Mouse (Mus musculus) erythroblast, embryonic 14.5 days (primary cell): ENCODE measurements around the gene Stx8. TPM values are rescaled to one million over a fixed set of nuclear protein-coding genes. Genes with fewer than 3 reads are reported as not detected.

Experiments
- H3K27me3 ChIP-seq: 2 replicates; pipeline ENCODE4 v1.6.1; 2012; ENCODE audit warnings: inconsistent platforms; ENCODE audit not compliant: control insufficient read depth
- H3K36me3 ChIP-seq: 2 replicates; pipeline ENCODE4 v1.6.1; 2012; ENCODE audit warnings: mild to moderate bottlenecking, inconsistent platforms; ENCODE audit not compliant: control insufficient read depth
- H3K4me1 ChIP-seq: 2 replicates; pipeline ENCODE4 v1.6.1; 2012; ENCODE audit warnings: inconsistent platforms; ENCODE audit not compliant: control insufficient read depth
- H3K4me3 ChIP-seq: replicated peaks from 2 replicates; pipeline ENCODE3; 2012; ENCODE audit warnings: moderate library complexity, mild to moderate bottlenecking, inconsistent platforms
- H3K9me3 ChIP-seq: 2 replicates; pipeline ENCODE4 v1.6.1; 2012; ENCODE audit warnings: low read length, inconsistent platforms, mixed read lengths; ENCODE audit not compliant: control insufficient read depth
- GATA1 ChIP-seq: IDR thresholded peaks from 2 replicates; pipeline ENCODE4 v1.6.1; 2012; ENCODE audit warnings: low read length, inconsistent platforms, mixed read lengths
- TAL1 ChIP-seq: IDR thresholded peaks from 3 replicates; pipeline ENCODE4 v1.6.1; 2012; ENCODE audit warnings: low read length, inconsistent platforms, mixed read lengths
- polyA plus RNA-seq: library from polyadenylated mRNA; stranded (reverse); fragments of >175 nt; gene quantifications from 2 replicates; pipeline ENCODE4 v1.2.3, GENCODE M21; 2012

The Stx8 gene
- polyA plus RNA-seq, 1 experiment, result 0.17 TPM

GRCm38 (mm10) chr11:68253531-68253930 is 287.5 kb downstream of the Stx8 start:
- H3K9me3 ChIP-seq, result no peaks in the 10 kb centered on the region
- TF ChIP-seq GATA1 (no peak), TAL1 (no peak)

More at GRCm38 (mm10) chr11:68253531-68253930, 287.5 kb downstream of the Stx8 start:
- Histone ChIP-seq H3K4me1 (no peaks in the 10 kb centered on the region), H3K4me3 (no peak overlapping the region), H3K36me3 (no peaks in the 10 kb centered on the region), H3K27me3 (no peaks in the 10 kb centered on the region)

Other genes starting within 250 kb of the Stx8 start
- gene Glp2r, start 195.0 kb upstream of the Stx8 start, polyA plus RNA-seq, result not detected in 2 replicates
- gene Gsg1l2, start 191.6 kb upstream of the Stx8 start, polyA plus RNA-seq, result not detected in 2 replicates
- gene Dhrs7c, start 168.0 kb upstream of the Stx8 start, polyA plus RNA-seq, result not detected in 2 replicates
- gene Usp43, start 44.0 kb upstream of the Stx8 start, polyA plus RNA-seq, result not detected in 2 replicates
- not detected in 2 replicates for gene Cfap52, start 542 bp upstream of the Stx8 start, polyA plus RNA-seq